Mouse (Mus musculus): ENCODE measurements around the gene Ccnf. TPM values are rescaled to one million over a fixed set of nuclear protein-coding genes. Genes with fewer than 3 reads are reported as not detected.

Gene Ccnf
- total and polyA plus RNA-seq, 2 experiments, result 3.0 to 5.5 TPM

DNA sequence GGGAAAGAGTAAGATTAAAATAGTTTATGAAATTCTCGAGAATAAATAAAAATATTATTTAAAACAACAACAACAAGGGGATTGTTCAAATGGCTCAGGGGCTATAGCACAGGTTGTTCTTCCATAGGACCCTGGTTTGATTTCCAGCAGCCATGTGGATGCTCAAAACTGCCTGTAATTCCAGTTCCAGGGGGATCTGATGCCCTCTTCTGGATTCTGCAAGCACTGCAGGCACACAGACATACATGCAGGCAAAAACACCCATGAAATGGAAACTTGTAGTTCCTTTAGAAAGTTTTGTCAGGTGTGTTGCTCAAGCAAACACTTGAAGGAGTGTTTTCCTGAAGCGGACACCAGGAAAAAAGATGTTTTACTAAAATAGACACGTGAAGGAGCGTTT is 31.4 kb upstream of the Ccnf start:
- Histone ChIP-seq H3K79me2 (ENCODE audit: control insufficient read depth, insufficient read depth, low read length) (no peaks in the 10 kb centered on the region), H3K4me3 (ENCODE audit: insufficient read depth, low read depth, low read length) (no peak overlapping the region), H3K27me3 (ENCODE audit: control insufficient read depth, insufficient read depth, low read length) (no peaks in the 10 kb centered on the region), H3K27ac (replicated peaks; ENCODE audit: insufficient read depth, low read depth, low read length) (no peak overlapping the region), H3K4me1 (ENCODE audit: control insufficient read depth, insufficient read depth, low read length) (no peaks in the 10 kb centered on the region), H3K36me3 (ENCODE audit: control insufficient read depth, insufficient read depth, low read length) (no peaks in the 10 kb centered on the region), H3K9ac (ENCODE audit: low read depth, low read length) (no peak overlapping the region)
- 79% methylated on average over 4 of the region's 4 CpGs for WGBS
- no peak for TF ChIP-seq POLR2A (IDR thresholded peaks at IDR 0.05; ENCODE audit: extremely low read depth, insufficient read depth, low read length)
- peak; percentile 52 for TF ChIP-seq CTCF (IDR thresholded peaks at IDR 0.05; ENCODE audit: low read depth, low read length)
- DNase-seq (ENCODE audit: extremely low read depth, low read depth, low spot score), result no peak

DNA sequence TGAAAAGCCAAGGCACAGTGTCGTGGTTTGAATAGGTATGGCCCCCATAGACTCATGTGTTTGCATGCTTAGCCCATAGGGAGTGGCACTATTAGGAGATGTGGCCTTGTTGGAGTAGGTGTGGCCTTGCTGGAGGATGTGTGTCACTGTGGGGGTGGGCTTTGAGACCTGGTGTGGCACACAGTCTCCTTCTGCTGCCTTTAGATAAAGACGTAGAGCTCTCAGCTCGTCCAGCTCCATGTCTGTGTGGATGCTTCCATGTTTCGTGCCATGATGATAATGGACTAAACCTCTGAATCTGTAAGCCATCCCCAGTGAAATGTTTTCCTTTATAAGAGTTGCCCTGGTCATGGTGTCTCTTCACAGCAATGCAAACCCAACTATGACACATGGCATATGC is 28.6 kb upstream of the Ccnf start:
- Histone ChIP-seq H3K27me3 (ENCODE audit: control insufficient read depth, insufficient read depth, low read length) (no peaks in the 10 kb centered on the region), H3K36me3 (ENCODE audit: control insufficient read depth, insufficient read depth, low read length) (no peaks in the 10 kb centered on the region), H3K4me1 (ENCODE audit: control insufficient read depth, insufficient read depth, low read length) (no peaks in the 10 kb centered on the region), H3K27ac (replicated peaks; ENCODE audit: insufficient read depth, low read depth, low read length) (no peak overlapping the region), H3K4me3 (ENCODE audit: insufficient read depth, low read depth, low read length) (no peak overlapping the region), H3K9ac (ENCODE audit: low read depth, low read length) (no peak overlapping the region), H3K79me2 (ENCODE audit: control insufficient read depth, insufficient read depth, low read length) (no peaks in the 10 kb centered on the region)
- TF ChIP-seq CTCF (IDR thresholded peaks at IDR 0.05; ENCODE audit: low read depth, low read length) (no peak), POLR2A (IDR thresholded peaks at IDR 0.05; ENCODE audit: extremely low read depth, insufficient read depth, low read length) (no peak)
- 84% methylated on average over 4 of the region's 4 CpGs for WGBS
- DNase-seq (ENCODE audit: extremely low read depth, low read depth, low spot score), result no peak

DNA sequence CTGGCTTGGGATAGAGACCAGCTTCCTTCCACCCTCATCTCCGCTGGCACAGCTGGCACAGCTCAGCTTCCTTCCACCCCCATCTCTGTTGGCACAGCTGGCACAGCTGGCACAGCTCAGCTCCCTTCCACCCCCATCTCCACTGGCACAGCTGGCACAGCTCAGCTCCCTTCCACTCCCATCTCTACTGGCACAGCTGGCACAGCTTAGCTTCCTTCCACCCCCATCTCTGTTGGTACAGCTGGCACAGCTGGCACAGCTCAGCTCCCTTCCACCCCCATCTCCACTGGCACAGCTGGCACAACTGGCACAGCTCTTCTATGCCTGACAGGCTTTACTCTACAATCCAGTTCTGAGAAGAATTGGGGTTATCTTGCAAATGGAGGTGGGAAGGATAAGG is 15.8 kb upstream of the Ccnf start:
- DNase-seq (ENCODE audit: extremely low read depth, low read depth, low spot score), result peak; percentile 33
- 43% methylated on average over 1 of the region's 1 CpGs for WGBS

DNA sequence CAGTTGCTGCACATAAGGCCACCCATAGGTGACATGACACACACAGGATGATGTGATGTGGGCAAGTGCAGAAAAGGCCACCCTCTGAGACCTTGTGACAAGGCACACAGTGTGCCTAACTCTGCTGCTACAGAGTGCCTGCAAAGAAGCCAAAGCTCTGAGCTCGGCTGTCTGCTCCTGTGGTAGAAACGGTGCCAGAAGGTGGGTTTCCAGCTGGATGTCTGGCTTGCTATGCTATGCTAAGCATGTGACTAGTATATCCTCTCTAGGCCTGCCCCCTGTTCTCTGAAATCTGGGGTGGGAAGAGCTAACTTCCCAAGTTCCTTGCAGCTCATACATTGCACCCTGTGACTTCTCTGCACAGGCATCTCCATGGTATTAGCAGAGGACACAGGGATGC is 13.5 kb upstream of the Ccnf start:
- H3K79me2 ChIP-seq (ENCODE audit: control insufficient read depth, insufficient read depth, low read length), result no peaks in the 10 kb centered on the region
- H3K27me3 ChIP-seq (ENCODE audit: control insufficient read depth, insufficient read depth, low read length), result no peaks in the 10 kb centered on the region
- H3K9ac ChIP-seq (ENCODE audit: low read depth, low read length), result no peak overlapping the region
- H3K36me3 ChIP-seq (ENCODE audit: control insufficient read depth, insufficient read depth, low read length), result no peaks in the 10 kb centered on the region
- H3K4me1 ChIP-seq (ENCODE audit: control insufficient read depth, insufficient read depth, low read length), result no peaks in the 10 kb centered on the region
- TF ChIP-seq POLR2A (IDR thresholded peaks at IDR 0.05; ENCODE audit: extremely low read depth, insufficient read depth, low read length) (no peak), CTCF (IDR thresholded peaks at IDR 0.05; ENCODE audit: low read depth, low read length) (no peak)
- H3K4me3 ChIP-seq (ENCODE audit: insufficient read depth, low read depth, low read length), result no peak overlapping the region
- no peak for DNase-seq (ENCODE audit: extremely low read depth, low read depth, low spot score)
- H3K27ac ChIP-seq (replicated peaks; ENCODE audit: insufficient read depth, low read depth, low read length), result no peak overlapping the region
- whole genome bisulfite sequencing, result 85% methylated on average over 2 of the region's 2 CpGs

More for the DNA sequence above, 15.8 kb upstream of the Ccnf start:
- Histone ChIP-seq H3K79me2 (ENCODE audit: control insufficient read depth, insufficient read depth, low read length) (no peaks in the 10 kb centered on the region), H3K4me3 (ENCODE audit: insufficient read depth, low read depth, low read length) (no peak overlapping the region), H3K9ac (ENCODE audit: low read depth, low read length) (no peak overlapping the region), H3K27ac (replicated peaks; ENCODE audit: insufficient read depth, low read depth, low read length) (no peak overlapping the region), H3K27me3 (ENCODE audit: control insufficient read depth, insufficient read depth, low read length) (no peaks in the 10 kb centered on the region), H3K4me1 (ENCODE audit: control insufficient read depth, insufficient read depth, low read length) (no peaks in the 10 kb centered on the region), H3K36me3 (ENCODE audit: control insufficient read depth, insufficient read depth, low read length) (no peaks in the 10 kb centered on the region)
- TF ChIP-seq POLR2A (IDR thresholded peaks at IDR 0.05; ENCODE audit: extremely low read depth, insufficient read depth, low read length) (no peak), CTCF (IDR thresholded peaks at IDR 0.05; ENCODE audit: low read depth, low read length) (no peak)

DNA sequence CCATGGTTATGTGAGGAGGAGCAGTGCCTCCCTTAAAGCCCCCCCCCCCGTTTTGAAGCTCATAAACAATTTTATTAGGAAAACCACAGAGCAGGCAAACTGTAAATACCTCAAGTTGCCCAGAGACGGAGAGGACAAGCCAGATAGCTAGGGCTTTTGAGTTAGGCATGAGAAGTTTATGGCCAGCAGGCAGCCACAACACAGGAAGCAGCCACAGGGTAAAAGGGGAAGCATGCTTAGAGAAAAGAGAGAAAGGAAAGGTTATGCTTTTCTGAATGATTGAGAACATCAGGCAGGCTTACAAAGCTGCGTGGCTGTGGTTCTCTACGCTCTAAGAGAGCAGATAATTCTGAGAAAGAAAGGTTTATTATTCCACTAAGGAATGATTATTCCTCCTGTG is 9.2 kb upstream of the Ccnf start:
- H3K36me3 ChIP-seq (ENCODE audit: control insufficient read depth, insufficient read depth, low read length), result no peaks in the 10 kb centered on the region
- H3K27me3 ChIP-seq (ENCODE audit: control insufficient read depth, insufficient read depth, low read length), result no peaks in the 10 kb centered on the region
- H3K79me2 ChIP-seq (ENCODE audit: control insufficient read depth, insufficient read depth, low read length), result no peaks in the 10 kb centered on the region
- no peak for TF ChIP-seq CTCF (IDR thresholded peaks at IDR 0.05; ENCODE audit: low read depth, low read length)
- TF ChIP-seq POLR2A (IDR thresholded peaks at IDR 0.05; ENCODE audit: extremely low read depth, insufficient read depth, low read length), result no peak
- DNase-seq (ENCODE audit: extremely low read depth, low read depth, low spot score), result no peak
- H3K4me3 ChIP-seq (ENCODE audit: insufficient read depth, low read depth, low read length), result no peak overlapping the region
- no peak overlapping the region for H3K9ac ChIP-seq (ENCODE audit: low read depth, low read length)
- WGBS, result 84% methylated on average over 4 of the region's 4 CpGs
- H3K4me1 ChIP-seq (ENCODE audit: control insufficient read depth, insufficient read depth, low read length), result peaks cover 4% of the 10 kb centered on the region; the same call in 1 of the 2 replicates
- H3K27ac ChIP-seq (replicated peaks; ENCODE audit: insufficient read depth, low read depth, low read length), result no peak overlapping the region

DNA sequence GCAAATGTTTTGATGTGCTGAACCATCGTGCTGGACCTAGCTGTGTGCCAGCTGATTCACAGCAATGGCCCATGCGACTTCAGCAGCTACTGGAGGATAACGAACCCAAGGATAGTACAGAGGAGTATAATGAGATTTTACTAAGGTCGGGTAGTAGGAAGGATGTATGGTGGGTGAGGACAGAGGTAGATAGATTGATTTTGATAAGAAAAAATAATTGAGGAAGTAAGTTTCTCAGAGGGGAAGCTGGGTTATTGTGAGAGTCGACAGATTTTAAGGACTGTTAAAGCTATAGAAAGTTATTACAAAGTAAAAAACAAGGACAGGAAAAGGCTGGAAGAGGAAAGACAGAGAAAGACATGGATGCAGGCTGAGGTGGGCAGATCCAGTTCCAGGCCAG is 8.4 kb upstream of the Ccnf start:
- no peaks in the 10 kb centered on the region for H3K36me3 ChIP-seq (ENCODE audit: control insufficient read depth, insufficient read depth, low read length)
- H3K9ac ChIP-seq (ENCODE audit: low read depth, low read length), result no peak overlapping the region
- H3K4me3 ChIP-seq (ENCODE audit: insufficient read depth, low read depth, low read length), result no peak overlapping the region
- no peaks in the 10 kb centered on the region for H3K79me2 ChIP-seq (ENCODE audit: control insufficient read depth, insufficient read depth, low read length)
- TF ChIP-seq CTCF (IDR thresholded peaks at IDR 0.05; ENCODE audit: low read depth, low read length) (no peak), POLR2A (IDR thresholded peaks at IDR 0.05; ENCODE audit: extremely low read depth, insufficient read depth, low read length) (no peak)
- WGBS, result 31% methylated on average over 5 of the region's 5 CpGs
- H3K27me3 ChIP-seq (ENCODE audit: control insufficient read depth, insufficient read depth, low read length), result no peaks in the 10 kb centered on the region
- H3K27ac ChIP-seq (replicated peaks; ENCODE audit: insufficient read depth, low read depth, low read length), result no peak overlapping the region
- peaks cover 4% of the 10 kb centered on the region; the same call in 1 of the 2 replicates for H3K4me1 ChIP-seq (ENCODE audit: control insufficient read depth, insufficient read depth, low read length)
- no peak for DNase-seq (ENCODE audit: extremely low read depth, low read depth, low spot score)
